Mouse (Mus musculus): Measurements from ENCODE around the gene Crabp2. TPM values are rescaled to one million over a fixed set of nuclear protein-coding genes. Genes with fewer than 3 reads are reported as not detected.

Gene Crabp2
- total and polyA plus RNA-seq, 3 experiments = 0.23 to 1.2 TPM; not detected in 1

DNA sequence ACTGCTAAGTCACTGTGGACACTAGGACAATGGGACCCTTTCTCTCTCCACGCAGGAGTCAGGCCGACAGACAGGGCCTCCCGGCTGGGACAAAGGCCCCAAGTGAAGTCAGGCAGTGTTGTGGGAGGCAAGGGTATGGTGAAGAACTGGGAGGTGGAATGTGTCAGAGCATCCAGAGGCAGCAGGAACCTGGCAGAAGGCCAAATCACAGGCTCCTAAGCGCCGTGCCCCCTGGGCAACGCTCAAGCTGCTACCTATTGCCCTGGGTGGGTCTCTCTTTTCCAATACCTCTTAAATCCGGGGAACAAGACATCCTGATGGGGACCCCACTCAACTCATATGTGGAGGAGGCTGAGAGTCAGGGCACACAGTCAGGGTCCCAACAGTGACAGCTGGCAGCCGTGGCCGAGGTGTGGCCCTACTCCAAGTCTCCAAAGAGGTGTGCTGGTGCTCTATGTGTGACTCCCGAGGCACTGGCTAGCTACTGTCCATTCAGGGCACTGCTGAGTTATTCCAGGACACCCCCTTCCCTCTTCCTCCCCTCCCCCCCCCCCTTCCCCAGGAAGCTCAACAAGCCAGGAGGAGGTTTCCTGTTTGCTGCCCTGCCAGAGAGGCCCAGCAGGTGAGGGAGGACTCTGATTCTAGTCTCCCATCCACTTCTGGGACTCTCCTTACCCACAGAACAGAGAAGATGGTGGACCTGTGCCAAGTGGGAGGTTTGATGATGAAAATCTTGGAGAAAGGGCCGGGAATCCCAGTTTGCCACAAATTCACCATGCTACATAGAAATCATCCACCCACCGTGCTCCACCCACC, 37.2 kb downstream of the Crabp2 start:
- no peaks in the 10 kb centered on the region for H3K9me3 ChIP-seq (replicated peaks; ENCODE audit: insufficient read depth, low read length)
- H3K27ac ChIP-seq (ENCODE audit: control insufficient read depth, low read depth, low read length) = no peak overlapping the region
- no peaks in the 10 kb centered on the region for H3K79me2 ChIP-seq (ENCODE audit: control insufficient read depth, insufficient read depth, low read length, poor library complexity)
- DNase-seq (ENCODE audit: low read depth, low spot score) = no peak
- no peaks in the 10 kb centered on the region; a peak in 2 of 4 replicates for H3K4me1 ChIP-seq (ENCODE audit: control insufficient read depth in 1 of 2, insufficient read depth in 2 of 2, low read length in 2 of 2)
- H3K9ac ChIP-seq (ENCODE audit: control insufficient read depth, low read depth, low read length, poor library complexity, severe bottlenecking) = no peak overlapping the region
- no peak overlapping the region for H3K4me3 ChIP-seq (ENCODE audit: control insufficient read depth in 1 of 2, insufficient read depth in 1 of 2, low read depth in 2 of 2, low read length in 2 of 2)
- no peaks in the 10 kb centered on the region; a peak in 1 of 4 replicates for H3K36me3 ChIP-seq (ENCODE audit: control insufficient read depth in 1 of 2, insufficient read depth in 2 of 2, low read length in 2 of 2)
- H3K27me3 ChIP-seq (ENCODE audit: control insufficient read depth in 1 of 2, insufficient read depth in 2 of 2, low read length in 2 of 2) = 0 out of 4 replicates have a peak, but pooled peaks cover 0 to 4% of the 10 kb centered on the region in 2 experiments
- TF ChIP-seq MYB (IDR thresholded peaks at IDR 0.05; ENCODE audit: low read depth, low read length) = no peak
- TF ChIP-seq MAFK (IDR thresholded peaks at IDR 0.05; ENCODE audit: borderline replicate concordance, low read depth, low read length) = no peak
- TF ChIP-seq NRF1 (IDR thresholded peaks at IDR 0.05; ENCODE audit: insufficient read depth, low read depth, low read length, poor library complexity, severe bottlenecking) = no peak
- TF ChIP-seq EP300 (IDR thresholded peaks at IDR 0.05; ENCODE audit: low read depth in 1 of 2, low read length in 2 of 2) = no peak
- no peak for TF ChIP-seq HCFC1 (IDR thresholded peaks at IDR 0.05; ENCODE audit: low read depth, low read length)
- no peak for TF ChIP-seq RAD21 (IDR thresholded peaks at IDR 0.05; ENCODE audit: low read depth, low read length)
- no peak for TF ChIP-seq POLR2AphosphoS5 (IDR thresholded peaks at IDR 0.05; ENCODE audit: borderline replicate concordance, low read depth, low read length)
- TF ChIP-seq TAL1 (IDR thresholded peaks at IDR 0.05; ENCODE audit: low read length) = no peak
- TF ChIP-seq MAZ (IDR thresholded peaks at IDR 0.05; ENCODE audit: low read depth, low read length) = no peak
- TF ChIP-seq MAX (IDR thresholded peaks at IDR 0.05; ENCODE audit: low read length) = no peak
- no peak for TF ChIP-seq CHD2 (IDR thresholded peaks at IDR 0.05; ENCODE audit: low read length)
- no peak for TF ChIP-seq ZMIZ1 (IDR thresholded peaks at IDR 0.05; ENCODE audit: low read depth, low read length)
- no peak for TF ChIP-seq ETS1 (IDR thresholded peaks at IDR 0.05; ENCODE audit: low read depth, low read length)
- no peak for TF ChIP-seq POLR2AphosphoS2 (IDR thresholded peaks at IDR 0.05; ENCODE audit: low read length)
- TF ChIP-seq ZNF384 (IDR thresholded peaks at IDR 0.05; ENCODE audit: low read depth, low read length) = no peak
- TF ChIP-seq KAT2A (conservative IDR thresholded peaks at IDR 0.05; ENCODE audit: low read depth, low read length) = no peak
- no peak for TF ChIP-seq JUND (IDR thresholded peaks at IDR 0.05; ENCODE audit: low read depth, low read length)
- no peak for TF ChIP-seq GABPA (IDR thresholded peaks at IDR 0.05; ENCODE audit: low read depth, low read length)
- no peak for TF ChIP-seq MEF2A (IDR thresholded peaks at IDR 0.05; ENCODE audit: extremely low read depth, insufficient replicate concordance, low read depth, low read length, poor library complexity, severe bottlenecking)
- no peak for TF ChIP-seq TCF12 (IDR thresholded peaks at IDR 0.05; ENCODE audit: low read depth, low read length)
